Mouse (Mus musculus): ENCODE results near the gene Ccdc134.

- TF ChIP-seq CTCF (IDR thresholded peaks at IDR 0.05; ENCODE audit: borderline replicate concordance, insufficient read depth, low read depth, low read length), result no peak
- TF ChIP-seq POLR2A (IDR thresholded peaks at IDR 0.05; ENCODE audit: borderline replicate concordance, insufficient read depth, low read length), result no peak
These were observed 34.4 kb downstream of the Ccdc134 start for GRCm38 (mm10) chr15:82161965-82162600.
